Mouse (Mus musculus) limb, embryonic 15.5 days (tissue): Measurements from ENCODE around the gene Smtnl2. TPM values are rescaled to one million over a fixed set of nuclear protein-coding genes. Genes with fewer than 3 reads are reported as not detected.
"Not testable (repeated sequence)": the region's sequence is repeated elsewhere in the genome, so short reads cannot be mapped to it uniquely, and the experiment has no call there.

Experiments
- ATAC-seq: fragments of 200-750 bp; cut with Nextera tagmentation; 2 replicates; pipeline ENCODE4 v1.8.0; 2017; ENCODE audit warnings: low read depth, moderate TSS enrichment; ENCODE audit not compliant: insufficient number of reproducible peaks, low FRiP score, low TSS enrichment
- H3K27ac ChIP-seq: fragments of 300-500 bp; sonication (generic); 2 replicates; pipeline ENCODE4 v1.5.1; 2015; ENCODE audit warnings: moderate library complexity, mild to moderate bottlenecking, inconsistent platforms
- H3K27me3 ChIP-seq: fragments of 300-500 bp; sonication (generic); 2 replicates; pipeline ENCODE4 v1.6.1; 2015; ENCODE audit warnings: inconsistent platforms
- H3K36me3 ChIP-seq: fragments of 300-500 bp; sonication (generic); 2 replicates; pipeline ENCODE4 v1.6.1; 2015; ENCODE audit warnings: inconsistent platforms
- H3K4me1 ChIP-seq: fragments of 300-500 bp; sonication (generic); 2 replicates; pipeline ENCODE4 v1.6.1; 2015; ENCODE audit warnings: inconsistent platforms
- H3K4me2 ChIP-seq: fragments of 300-500 bp; sonication (generic); 2 replicates; pipeline ENCODE4 v1.6.1; 2015; ENCODE audit warnings: mild to moderate bottlenecking, inconsistent platforms
- H3K4me3 ChIP-seq: fragments of 300-500 bp; sonication (generic); 2 replicates; pipeline ENCODE4 v1.5.1; 2015; ENCODE audit warnings: mild to moderate bottlenecking, inconsistent platforms
- H3K9ac ChIP-seq: fragments of 300-500 bp; sonication (generic); 2 replicates; pipeline ENCODE4 v1.6.1; 2015; ENCODE audit warnings: inconsistent platforms
- H3K9me3 ChIP-seq: fragments of 300-500 bp; sonication (generic); 2 replicates; pipeline ENCODE4 v1.6.1; 2016; ENCODE audit warnings: inconsistent platforms
- WGBS: fragments of 180-500 bp; shearing (Covaris S2); methylation state at CpG from one replicate; pipeline ENCODE4 v1.1.7; 2015; 5-methylcytosine and 5-hydroxymethylcytosine counted together
- polyA plus RNA-seq: library from polyadenylated mRNA; unstranded; fragments of >200 nt; fragmentation: Nextera tagmentation; extraction: Ambion mirVana; gene quantifications from 2 replicates; pipeline ENCODE4 v1.2.1, GENCODE M21; 2015

The Smtnl2 gene
- 85.0 and 97.2 TPM in 2 replicates for polyA plus RNA-seq

GRCm38 (mm10) chr11:72411093-72411921 lies at the start of gene Smtnl2:
Gene Smtnl2, minus strand, starts transcription at chr11:72411713.
- WGBS: under 1% methylated on average over 86 of the region's 86 CpGs
- Histone ChIP-seq H3K27me3 (peaks cover 20% of the 10 kb centered on the region; the same call in 1 of the 2 replicates), H3K9me3 (no peaks in the 10 kb centered on the region), H3K27ac (peak within 1 kb of the TSS; percentile 76), H3K4me1 (peaks cover 49% of the 10 kb centered on the region), H3K4me3 (peak within 1 kb of the TSS; percentile 58), H3K4me2 (peak within 1 kb of the TSS; percentile 95), H3K9ac (peak within 1 kb of the TSS; percentile 47), H3K36me3 (no peaks in the 10 kb centered on the region)
- ATAC-seq: peak; percentile 86

GRCm38 (mm10) chr11:72458502-72458901 lies 47.0 kb upstream of the Smtnl2 start:
- 0 out of 2 replicates have a peak overlapping the region, but pooled peaks have one; percentile 13 for H3K27ac ChIP-seq
- WGBS: 80% methylated on average over 3 of the region's 3 CpGs
- no peak overlapping the region for H3K9ac ChIP-seq
- H3K9me3 ChIP-seq: no peaks in the 10 kb centered on the region
- no peaks in the 10 kb centered on the region; the same call in 1 of the 2 replicates for H3K4me1 ChIP-seq
- H3K27me3 ChIP-seq: no peaks in the 10 kb centered on the region
- H3K4me3 ChIP-seq: no peak overlapping the region
- no peaks in the 10 kb centered on the region for H3K36me3 ChIP-seq
- no peak for ATAC-seq
- H3K4me2 ChIP-seq: no peak overlapping the region

- Histone ChIP-seq H3K9ac (no peak overlapping the region), H3K9me3 (no peaks in the 10 kb centered on the region), H3K4me2 (no peak overlapping the region), H3K4me1 (no peaks in the 10 kb centered on the region; the same call in 1 of the 2 replicates), H3K36me3 (no peaks in the 10 kb centered on the region), H3K27ac (0 out of 2 replicates have a peak overlapping the region, but pooled peaks have one; percentile 13), H3K27me3 (no peaks in the 10 kb centered on the region), H3K4me3 (no peak overlapping the region)
- WGBS: 66% methylated on average over 12 of the region's 12 CpGs
- ATAC-seq: peak; percentile 45; the same call in 1 of the 2 replicates
These were observed 46.5 kb upstream of the Smtnl2 start for GRCm38 (mm10) chr11:72457995-72458496.

- WGBS: 74% methylated on average over 5 of the region's 5 CpGs
- Histone ChIP-seq H3K4me2 (no peak overlapping the region), H3K9ac (no peak overlapping the region), H3K4me3 (no peak overlapping the region), H3K4me1 (no peaks in the 10 kb centered on the region; the same call in 1 of the 2 replicates), H3K27ac (no peak overlapping the region), H3K9me3 (no peaks in the 10 kb centered on the region), H3K36me3 (peaks cover 20% of the 10 kb centered on the region), H3K27me3 (no peaks in the 10 kb centered on the region)
- no peak for ATAC-seq
These were observed 44.2 kb upstream of the Smtnl2 start for GRCm38 (mm10) chr11:72455694-72456093.

GRCm38 (mm10) chr11:72453105-72453953 lies 41.8 kb upstream of the Smtnl2 start:
- no peak overlapping the region for H3K4me3 ChIP-seq
- H3K36me3 ChIP-seq: peaks cover 44% of the 10 kb centered on the region
- H3K4me2 ChIP-seq: no peak overlapping the region
- H3K4me1 ChIP-seq: no peaks in the 10 kb centered on the region; the same call in 1 of the 2 replicates
- H3K27ac ChIP-seq: no peak overlapping the region
- no peak overlapping the region for H3K9ac ChIP-seq
- no peaks in the 10 kb centered on the region for H3K9me3 ChIP-seq
- 54% methylated on average over 15 of the region's 15 CpGs for WGBS
- H3K27me3 ChIP-seq: no peaks in the 10 kb centered on the region
- no peak for ATAC-seq

GRCm38 (mm10) chr11:72452140-72452665 lies 40.7 kb upstream of the Smtnl2 start:
- no peak overlapping the region for H3K4me2 ChIP-seq
- no peak overlapping the region for H3K4me3 ChIP-seq
- H3K27ac ChIP-seq: no peak overlapping the region
- 85% methylated on average over 3 of the region's 3 CpGs for whole genome bisulfite sequencing
- H3K4me1 ChIP-seq: no peaks in the 10 kb centered on the region; the same call in 1 of the 2 replicates
- H3K36me3 ChIP-seq: peaks cover 55% of the 10 kb centered on the region
- no peak for ATAC-seq
- H3K27me3 ChIP-seq: no peaks in the 10 kb centered on the region
- H3K9ac ChIP-seq: no peak overlapping the region
- no peaks in the 10 kb centered on the region for H3K9me3 ChIP-seq

GRCm38 (mm10) chr11:72447475-72447874 lies 36.0 kb upstream of the Smtnl2 start:
- H3K27ac ChIP-seq: no peak overlapping the region
- H3K9me3 ChIP-seq: no peaks in the 10 kb centered on the region
- no peak overlapping the region for H3K9ac ChIP-seq
- H3K36me3 ChIP-seq: peaks cover 100% of the 10 kb centered on the region
- H3K4me2 ChIP-seq: no peak overlapping the region
- ATAC-seq: no peak
- WGBS: 82% methylated on average over 8 of the region's 8 CpGs
- no peaks in the 10 kb centered on the region for H3K27me3 ChIP-seq
- peaks cover 1% of the 10 kb centered on the region for H3K4me1 ChIP-seq
- no peak overlapping the region for H3K4me3 ChIP-seq

- Histone ChIP-seq H3K9ac (no peak overlapping the region), H3K4me3 (no peak overlapping the region), H3K27ac (no peak overlapping the region), H3K4me1 (peaks cover 9% of the 10 kb centered on the region), H3K4me2 (no peak overlapping the region), H3K9me3 (no peaks in the 10 kb centered on the region), H3K27me3 (no peaks in the 10 kb centered on the region), H3K36me3 (peaks cover 91% of the 10 kb centered on the region)
- ATAC-seq: no peak
- 88% methylated on average over 6 of the region's 6 CpGs for WGBS
These were observed 35.0 kb upstream of the Smtnl2 start for GRCm38 (mm10) chr11:72446311-72447105.

GRCm38 (mm10) chr11:72440965-72441664 lies 29.6 kb upstream of the Smtnl2 start, which contains the start of gene Mybbp1a:
Gene Mybbp1a, plus strand, starts transcription at chr11:72441355.
- ATAC-seq: peak; percentile 88
- peak within 1 kb of the TSS; percentile 91 for H3K27ac ChIP-seq
- H3K9me3 ChIP-seq: no peaks in the 10 kb centered on the region
- H3K4me3 ChIP-seq: peak within 1 kb of the TSS; percentile 87
- peak within 1 kb of the TSS; percentile 83 for H3K9ac ChIP-seq
- WGBS: under 1% methylated on average over 46 of the region's 46 CpGs
- H3K4me2 ChIP-seq: peak within 1 kb of the TSS; percentile 84
- H3K27me3 ChIP-seq: no peaks in the 10 kb centered on the region
- peaks cover 13% of the 10 kb centered on the region for H3K4me1 ChIP-seq
- peaks cover 37% of the 10 kb centered on the region for H3K36me3 ChIP-seq

- Histone ChIP-seq H3K4me2 (peak overlapping the region; percentile 84), H3K9ac (peak overlapping the region; percentile 83), H3K4me3 (peak overlapping the region; percentile 87), H3K36me3 (peaks cover 31% of the 10 kb centered on the region), H3K4me1 (peaks cover 18% of the 10 kb centered on the region), H3K27ac (peak overlapping the region; percentile 91)
- not testable (repeated sequence) for H3K9me3 ChIP-seq, ATAC-seq, H3K27me3 ChIP-seq
- WGBS: 40% methylated on average over 6 of the region's 6 CpGs
These were observed 29.1 kb upstream of the Smtnl2 start for GRCm38 (mm10) chr11:72440597-72440964.
